Mouse (Mus musculus) ovary, adult 2 months (tissue): ENCODE data around the gene Calm4. TPM values are rescaled to one million over a fixed set of nuclear protein-coding genes. Genes with fewer than 3 reads are reported as not detected.

ENCODE experiments used
- polyA plus RNA-seq: library from polyadenylated mRNA; depleted of rRNA; stranded (reverse); fragments of >200 nt; gene quantifications from 2 replicates; pipeline ENCODE4 v1.2.3, GENCODE M21; 2012; rRNA removed

Calm4 gene
- polyA plus RNA-seq = not detected in 2 replicates

DNA sequence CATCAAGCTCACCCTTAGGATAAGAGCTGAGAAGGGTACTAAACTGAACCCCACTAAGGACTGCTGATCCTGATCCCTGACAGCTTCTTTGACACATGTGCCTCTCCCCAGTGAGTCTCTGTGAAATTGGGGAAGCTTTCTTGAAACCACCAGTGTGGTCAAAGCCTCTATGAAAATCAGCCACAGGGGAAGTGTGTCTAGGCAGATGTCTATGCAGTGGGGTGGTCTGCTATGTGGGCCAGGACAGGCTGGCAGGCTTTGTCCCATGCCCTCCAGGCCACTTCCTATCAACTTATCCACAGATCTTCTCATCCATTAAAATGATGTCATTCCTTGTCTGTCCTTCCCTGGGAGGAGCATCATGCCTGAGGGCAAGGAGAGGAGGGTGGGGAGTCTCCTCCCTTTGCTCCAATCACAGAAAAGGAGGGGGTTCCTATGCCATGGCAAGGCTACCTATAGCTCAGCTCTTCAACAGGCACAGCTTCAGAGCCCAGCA lies at the start of gene Calm4:
Gene Calm4, plus strand, starts transcription at position 446 of the 496 bp plus-strand sequence.

DNA sequence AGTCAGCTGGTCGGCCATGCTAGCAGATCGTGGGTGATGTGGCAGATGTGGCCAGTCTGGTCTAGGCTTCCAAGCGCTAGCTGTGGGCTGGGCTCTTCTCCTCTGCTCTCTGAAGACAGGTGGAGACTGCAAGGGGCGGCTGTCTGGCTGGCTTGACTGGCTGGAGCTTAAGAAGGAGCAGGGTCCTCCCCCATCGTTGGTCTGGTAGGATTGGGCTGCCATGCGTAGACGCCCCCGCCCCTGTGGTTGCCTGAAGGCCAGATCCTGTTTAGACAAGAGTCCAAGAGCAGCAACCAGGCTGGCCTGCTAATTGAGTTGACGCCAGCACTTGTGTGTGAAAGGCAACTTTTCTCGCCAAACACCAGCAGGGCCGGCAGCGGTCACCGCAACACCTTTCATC lies 33.4 kb upstream of the Calm4 start, which contains the start of gene Calml3:
Gene Calml3, minus strand, starts transcription at position 131 of the 400 bp plus-strand sequence.

DNA sequence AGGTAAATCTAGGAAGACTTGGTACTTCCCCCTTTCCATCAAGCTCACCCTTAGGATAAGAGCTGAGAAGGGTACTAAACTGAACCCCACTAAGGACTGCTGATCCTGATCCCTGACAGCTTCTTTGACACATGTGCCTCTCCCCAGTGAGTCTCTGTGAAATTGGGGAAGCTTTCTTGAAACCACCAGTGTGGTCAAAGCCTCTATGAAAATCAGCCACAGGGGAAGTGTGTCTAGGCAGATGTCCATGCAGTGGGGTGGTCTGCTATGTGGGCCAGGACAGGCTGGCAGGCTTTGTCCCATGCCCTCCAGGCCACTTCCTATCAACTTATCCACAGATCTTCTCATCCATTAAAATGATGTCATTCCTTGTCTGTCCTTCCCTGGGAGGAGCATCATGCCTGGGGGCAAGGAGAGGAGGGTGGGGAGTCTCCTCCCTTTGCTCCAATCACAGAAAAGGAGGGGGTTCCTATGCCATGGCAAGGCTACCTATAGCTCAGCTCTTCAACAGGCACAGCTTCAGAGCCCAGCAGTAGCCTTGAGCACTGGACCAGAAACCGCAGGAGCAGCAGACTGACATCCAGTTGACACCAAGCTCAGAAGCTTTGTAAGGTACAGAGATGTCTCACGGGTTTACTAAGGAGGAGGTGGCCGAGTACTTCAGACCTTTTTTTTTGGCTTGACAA lies 16.2 kb downstream of the Calm4 start, which contains the start of gene Calm5:
Gene Calm5, plus strand, starts transcription at position 526 of the 686 bp plus-strand sequence.

Other genes with a start within 250 kb of the Calm4 start
- gene Fam208b, start 226.6 kb upstream of the Calm4 start, polyA plus RNA-seq = 1.7 and 2.2 TPM in 2 replicates
- gene Asb13, start 203.7 kb upstream of the Calm4 start, polyA plus RNA-seq = 15.4 and 16.6 TPM in 2 replicates
- 0.83 and 1.5 TPM in 2 replicates for gene Calml3, start 33.4 kb upstream of the Calm4 start, polyA plus RNA-seq
- not detected in 2 replicates for gene Calm5, start 16.4 kb downstream of the Calm4 start, polyA plus RNA-seq
- gene Net1, start 80.5 kb downstream of the Calm4 start, polyA plus RNA-seq = 18.3 and 20.7 TPM in 2 replicates
- gene Tubal3, start 80.5 kb downstream of the Calm4 start, polyA plus RNA-seq = 0.19 and 0.33 TPM in 2 replicates
- not detected in 2 replicates for gene Ucn3, start 107.6 kb downstream of the Calm4 start, polyA plus RNA-seq
- gene Akr1c14, start 211.3 kb downstream of the Calm4 start, polyA plus RNA-seq = 15.6 and 16.9 TPM in 2 replicates